Mouse (Mus musculus): Measurements from ENCODE around the gene Astn2. TPM values are rescaled to one million over a fixed set of nuclear protein-coding genes. Genes with fewer than 3 reads are reported as not detected.

Astn2 gene
- polyA plus RNA-seq, 1 experiment, result not detected

DNA sequence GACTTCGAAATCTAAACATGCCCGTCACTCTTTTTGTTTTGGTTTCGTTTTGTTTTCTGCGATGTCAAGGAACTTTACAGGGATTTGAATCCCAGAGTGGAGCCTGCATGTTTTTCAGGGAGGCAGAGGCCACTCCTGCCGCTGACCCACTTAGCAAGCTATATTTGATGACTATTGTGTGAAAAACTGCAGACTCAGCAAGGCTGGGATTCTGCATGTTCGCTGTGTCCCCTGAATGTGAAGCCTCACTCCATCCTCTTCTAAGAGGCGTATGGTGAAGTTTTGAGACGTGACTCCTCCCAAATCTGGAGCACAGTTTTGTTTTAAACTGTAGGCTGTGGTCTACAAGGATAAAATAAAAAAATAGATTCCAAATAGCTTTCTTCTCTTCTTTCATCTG, 10.4 kb upstream of the Astn2 start:
- peak overlapping the region; percentile 5 for H3K4me3 ChIP-seq
- H3K36me3 ChIP-seq (ENCODE audit: control insufficient read depth, insufficient read depth), result no peaks in the 10 kb centered on the region
- TF ChIP-seq CEBPB (IDR thresholded peaks at IDR 0.05; ENCODE audit: insufficient read depth, poor library complexity, severe bottlenecking) (no peak), MAX (IDR thresholded peaks at IDR 0.05; ENCODE audit: low read depth) (no peak)
- peak overlapping the region; percentile 72 for H3K4me2 ChIP-seq (ENCODE audit: low read depth)
- H3K27me3 ChIP-seq (ENCODE audit: control insufficient read depth, insufficient read depth, insufficient read length), result no peaks in the 10 kb centered on the region
- H3ac ChIP-seq (ENCODE audit: control insufficient read depth, insufficient read length), result no peak overlapping the region
- H3K79me2 ChIP-seq (ENCODE audit: control insufficient read depth, insufficient read depth), result no peaks in the 10 kb centered on the region

DNA sequence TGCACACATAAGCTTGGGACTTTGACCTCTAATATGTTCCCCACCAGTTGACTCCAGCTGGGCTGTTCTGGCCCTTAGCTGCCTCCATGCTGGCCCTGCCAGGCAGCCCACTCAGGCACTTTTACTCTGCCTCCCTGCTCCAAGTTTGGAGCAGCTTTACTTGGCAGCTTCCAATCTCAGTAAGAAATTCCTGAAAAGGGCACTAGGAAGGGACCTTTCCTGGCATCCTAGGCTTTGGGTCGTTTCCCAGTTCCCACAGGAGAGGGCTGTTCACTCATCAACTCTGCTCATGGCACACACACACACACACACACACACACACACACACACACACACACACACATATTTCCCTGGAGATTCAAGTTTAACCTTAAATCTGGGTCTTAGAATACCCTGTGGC, 675 bp upstream of the Astn2 start:
- no peaks in the 10 kb centered on the region for H3K27me3 ChIP-seq (ENCODE audit: control insufficient read depth, insufficient read depth, insufficient read length)
- H3K79me2 ChIP-seq (ENCODE audit: control insufficient read depth, insufficient read depth), result no peaks in the 10 kb centered on the region
- TF ChIP-seq TCF12 (IDR thresholded peaks at IDR 0.05; ENCODE audit: insufficient read depth, poor library complexity, severe bottlenecking) (no peak), POLR2AphosphoS2 (IDR thresholded peaks at IDR 0.05; ENCODE audit: insufficient read length, low read depth) (no peak), MYOG (IDR thresholded peaks at IDR 0.05; ENCODE audit: control insufficient read depth in 1 of 3, insufficient read depth in 1 of 3, insufficient read length in 2 of 3, low read depth in 2 of 3) (no peak)
- H3K4me2 ChIP-seq (ENCODE audit: low read depth), result no peak overlapping the region
- H3K36me3 ChIP-seq (ENCODE audit: control insufficient read depth, insufficient read depth), result no peaks in the 10 kb centered on the region
- H3K4me3 ChIP-seq, result no peak overlapping the region
- H3ac ChIP-seq (ENCODE audit: control insufficient read depth, insufficient read length), result no peak overlapping the region

DNA sequence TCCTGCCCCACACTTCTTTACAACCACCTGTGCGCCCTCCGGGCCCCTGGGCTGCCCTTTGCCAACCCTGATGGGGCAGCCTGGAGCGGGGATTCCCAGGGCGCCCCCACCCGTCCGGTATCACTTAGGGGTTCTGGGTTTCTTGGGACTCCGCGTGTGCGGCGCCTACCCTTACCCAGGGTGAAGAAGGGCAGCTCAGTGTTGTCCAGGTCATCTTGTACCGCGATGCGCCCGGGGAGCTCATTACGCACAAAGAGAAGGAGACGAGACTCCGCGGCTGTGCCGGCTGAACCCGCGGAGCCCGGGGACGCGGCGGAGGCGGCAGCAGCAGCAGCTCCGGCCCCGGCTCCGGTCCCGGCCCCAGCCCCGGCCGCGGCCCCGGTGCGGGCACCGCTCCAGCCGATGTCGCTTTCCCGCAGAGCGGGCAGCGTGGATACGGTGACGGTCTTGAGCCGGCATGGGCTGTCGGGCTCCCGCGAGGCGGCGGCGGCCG, 657 bp downstream of the Astn2 start:
- Histone ChIP-seq H3K4me2 (ENCODE audit: low read depth) (no peak overlapping the region), H3K36me3 (ENCODE audit: control insufficient read depth, insufficient read depth) (no peaks in the 10 kb centered on the region), H3K4me3 (no peak overlapping the region), H3K79me2 (ENCODE audit: control insufficient read depth, insufficient read depth) (no peaks in the 10 kb centered on the region), H3K27me3 (ENCODE audit: control insufficient read depth, insufficient read depth, insufficient read length) (no peaks in the 10 kb centered on the region), H3ac (ENCODE audit: control insufficient read depth, insufficient read length) (no peak overlapping the region)
- TF ChIP-seq USF1 (IDR thresholded peaks at IDR 0.05; ENCODE audit: low read depth) (no peak), POLR2A (IDR thresholded peaks at IDR 0.05; ENCODE audit: insufficient read length, low read depth) (no peak), TCF3 (IDR thresholded peaks at IDR 0.05; ENCODE audit: insufficient read length, low read depth) (no peak), E2F4 (IDR thresholded peaks at IDR 0.05; ENCODE audit: insufficient read depth) (no peak)

DNA sequence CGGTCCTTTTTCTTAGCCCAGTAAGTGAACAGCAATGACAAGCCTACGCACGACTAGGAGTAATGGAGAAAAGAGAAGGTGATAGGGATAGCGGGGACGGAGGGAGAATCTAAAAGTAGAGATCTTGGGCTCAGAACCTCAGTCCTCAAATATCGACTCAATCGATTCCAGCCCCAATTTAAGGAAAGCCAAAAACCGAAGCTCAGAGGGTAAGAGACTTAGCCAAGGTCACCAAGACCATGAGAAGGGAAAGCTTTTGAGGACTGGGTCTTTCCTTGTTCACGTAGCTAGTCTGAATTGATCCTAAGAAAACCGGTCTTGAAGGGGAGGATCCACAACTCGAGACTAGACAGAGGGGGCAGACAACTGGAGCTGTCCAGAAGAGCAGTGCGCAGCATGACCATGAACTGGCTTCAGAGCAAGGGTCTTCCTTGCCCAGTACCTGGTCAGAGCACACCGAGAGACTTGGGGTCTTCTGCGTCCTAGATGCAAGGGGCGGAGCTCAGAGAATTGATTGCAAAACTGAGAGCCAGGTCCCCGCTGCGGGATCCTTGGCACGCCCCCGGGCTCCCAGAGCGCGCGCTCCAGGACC, 1.2 kb downstream of the Astn2 start:
- Histone ChIP-seq H3K27me3 (ENCODE audit: control insufficient read depth, insufficient read depth, insufficient read length) (no peaks in the 10 kb centered on the region), H3K79me2 (ENCODE audit: control insufficient read depth, insufficient read depth) (no peaks in the 10 kb centered on the region), H3K36me3 (ENCODE audit: control insufficient read depth, insufficient read depth) (no peaks in the 10 kb centered on the region), H3ac (ENCODE audit: control insufficient read depth, insufficient read length) (no peak overlapping the region), H3K4me2 (ENCODE audit: low read depth) (no peak overlapping the region), H3K4me3 (no peak overlapping the region)
- no peak for TF ChIP-seq SRF (IDR thresholded peaks at IDR 0.05; ENCODE audit: control insufficient read depth, insufficient read length, low read depth)
- TF ChIP-seq MAX (IDR thresholded peaks at IDR 0.05; ENCODE audit: low read depth), result no peak
- TF ChIP-seq MYOG (IDR thresholded peaks at IDR 0.05; ENCODE audit: control insufficient read depth in 1 of 3, insufficient read depth in 1 of 3, insufficient read length in 2 of 3, low read depth in 2 of 3), result no peak
- TF ChIP-seq E2F4 (IDR thresholded peaks at IDR 0.05; ENCODE audit: insufficient read depth), result no peak
- no peak for TF ChIP-seq USF1 (IDR thresholded peaks at IDR 0.05; ENCODE audit: low read depth)

DNA sequence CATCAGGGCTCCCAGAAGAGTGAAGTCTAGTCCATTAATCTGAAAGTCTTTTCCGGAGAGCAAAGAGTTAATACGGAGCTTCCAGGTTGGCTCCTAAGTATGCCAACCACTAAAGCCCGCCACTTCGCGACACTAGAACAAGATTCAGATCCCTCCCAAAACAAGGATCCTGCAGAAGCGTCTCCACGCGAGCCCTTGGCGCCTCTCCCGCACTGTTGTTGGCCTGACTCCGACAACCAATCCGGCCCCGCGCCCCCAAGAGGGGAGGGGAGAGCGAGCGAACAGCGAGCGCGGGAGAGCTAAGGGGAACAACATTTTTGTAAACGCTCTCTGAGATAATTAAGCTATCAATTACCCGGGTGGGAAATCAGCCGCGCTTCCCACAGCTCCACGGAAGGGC, 1.8 kb downstream of the Astn2 start:
- Histone ChIP-seq H3K4me3 (no peak overlapping the region), H3K36me3 (ENCODE audit: control insufficient read depth, insufficient read depth) (no peaks in the 10 kb centered on the region), H3K27me3 (ENCODE audit: control insufficient read depth, insufficient read depth, insufficient read length) (no peaks in the 10 kb centered on the region), H3ac (ENCODE audit: control insufficient read depth, insufficient read length) (no peak overlapping the region), H3K79me2 (ENCODE audit: control insufficient read depth, insufficient read depth) (no peaks in the 10 kb centered on the region), H3K4me2 (ENCODE audit: low read depth) (no peak overlapping the region)
- no peak for TF ChIP-seq SRF (IDR thresholded peaks at IDR 0.05; ENCODE audit: control insufficient read depth, insufficient read length, low read depth)
- no peak for TF ChIP-seq TCF12 (IDR thresholded peaks at IDR 0.05; ENCODE audit: insufficient read depth, poor library complexity, severe bottlenecking)
- TF ChIP-seq CEBPB (IDR thresholded peaks at IDR 0.05; ENCODE audit: insufficient read depth, poor library complexity, severe bottlenecking), result no peak
- no peak for TF ChIP-seq POLR2AphosphoS2 (IDR thresholded peaks at IDR 0.05; ENCODE audit: insufficient read length, low read depth)
- TF ChIP-seq MYOG (IDR thresholded peaks at IDR 0.05; ENCODE audit: control insufficient read depth in 1 of 3, insufficient read depth in 1 of 3, insufficient read length in 2 of 3, low read depth in 2 of 3), result no peak
- no peak for TF ChIP-seq MAX (IDR thresholded peaks at IDR 0.05; ENCODE audit: low read depth)
- no peak for TF ChIP-seq USF1 (IDR thresholded peaks at IDR 0.05; ENCODE audit: low read depth)
- TF ChIP-seq MYOD1 (IDR thresholded peaks at IDR 0.05; ENCODE audit: control insufficient read depth in 1 of 3, insufficient read length in 2 of 3, low read depth in 2 of 3), result no peak
- no peak for TF ChIP-seq POLR2A (IDR thresholded peaks at IDR 0.05; ENCODE audit: insufficient read length, low read depth)
- no peak for TF ChIP-seq E2F4 (IDR thresholded peaks at IDR 0.05; ENCODE audit: insufficient read depth)
- no peak for TF ChIP-seq REST (IDR thresholded peaks at IDR 0.05; ENCODE audit: insufficient read depth, insufficient read length)
- no peak for TF ChIP-seq TCF3 (IDR thresholded peaks at IDR 0.05; ENCODE audit: insufficient read length, low read depth)

DNA sequence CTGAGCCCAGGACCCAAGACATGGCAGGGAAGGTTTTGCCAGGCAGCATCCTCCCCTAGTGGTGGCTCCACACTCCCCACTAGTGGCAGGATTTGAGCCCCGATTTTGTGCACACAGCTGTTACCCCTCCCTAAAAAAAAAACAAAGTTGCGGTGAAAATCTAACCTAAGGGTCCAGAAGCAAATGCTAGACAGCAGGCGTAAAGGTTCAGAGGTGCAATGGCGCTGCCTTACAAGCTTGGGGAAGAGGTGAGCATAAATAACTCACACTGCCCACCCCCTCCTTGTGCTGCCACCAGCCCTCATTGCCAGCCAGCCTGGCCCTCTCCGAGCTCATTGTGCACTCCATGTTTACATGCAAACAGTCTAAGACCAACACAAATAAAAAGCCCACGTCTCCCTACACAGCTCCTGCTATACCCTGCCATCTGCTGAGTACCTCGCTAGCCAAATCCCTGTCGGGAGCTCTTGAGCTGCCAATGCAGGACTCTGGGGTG, 3.2 kb downstream of the Astn2 start:
- Histone ChIP-seq H3K27me3 (ENCODE audit: control insufficient read depth, insufficient read depth, insufficient read length) (no peaks in the 10 kb centered on the region), H3K4me2 (ENCODE audit: low read depth) (no peak overlapping the region)

More for the DNA sequence above, 3.2 kb downstream of the Astn2 start:
- H3K4me3 ChIP-seq, result no peak overlapping the region
- H3K79me2 ChIP-seq (ENCODE audit: control insufficient read depth, insufficient read depth), result no peaks in the 10 kb centered on the region
- no peak overlapping the region for H3ac ChIP-seq (ENCODE audit: control insufficient read depth, insufficient read length)
- H3K36me3 ChIP-seq (ENCODE audit: control insufficient read depth, insufficient read depth), result no peaks in the 10 kb centered on the region
- no peak for TF ChIP-seq SRF (IDR thresholded peaks at IDR 0.05; ENCODE audit: control insufficient read depth, insufficient read length, low read depth)
- no peak for TF ChIP-seq MAX (IDR thresholded peaks at IDR 0.05; ENCODE audit: low read depth)
- no peak for TF ChIP-seq TCF3 (IDR thresholded peaks at IDR 0.05; ENCODE audit: insufficient read length, low read depth)
- TF ChIP-seq MYOD1 (IDR thresholded peaks at IDR 0.05; ENCODE audit: control insufficient read depth in 1 of 3, insufficient read length in 2 of 3, low read depth in 2 of 3), result no peak
- TF ChIP-seq MYOG (IDR thresholded peaks at IDR 0.05; ENCODE audit: control insufficient read depth in 1 of 3, insufficient read depth in 1 of 3, insufficient read length in 2 of 3, low read depth in 2 of 3), result no peak
- TF ChIP-seq POLR2A (IDR thresholded peaks at IDR 0.05; ENCODE audit: insufficient read length, low read depth), result no peak
- no peak for TF ChIP-seq CEBPB (IDR thresholded peaks at IDR 0.05; ENCODE audit: insufficient read depth, poor library complexity, severe bottlenecking)
- no peak for TF ChIP-seq USF1 (IDR thresholded peaks at IDR 0.05; ENCODE audit: low read depth)
- no peak for TF ChIP-seq REST (IDR thresholded peaks at IDR 0.05; ENCODE audit: insufficient read depth, insufficient read length)
- TF ChIP-seq TCF12 (IDR thresholded peaks at IDR 0.05; ENCODE audit: insufficient read depth, poor library complexity, severe bottlenecking), result no peak
- no peak for TF ChIP-seq E2F4 (IDR thresholded peaks at IDR 0.05; ENCODE audit: insufficient read depth)
- no peak for TF ChIP-seq POLR2AphosphoS2 (IDR thresholded peaks at IDR 0.05; ENCODE audit: insufficient read length, low read depth)

All from myocyte (in vitro differentiated cells).